Mouse (Mus musculus) heart, postnatal 25 days (tissue): ENCODE results near the gene B3gnt2. TPM values are rescaled to one million over a fixed set of nuclear protein-coding genes. Genes with fewer than 3 reads are reported as not detected.
"Not testable (repeated sequence)": the region's sequence is repeated elsewhere in the genome, so short reads cannot be mapped to it uniquely, and the experiment has no call there.

ENCODE experiments used
- DNase-seq: peaks from one replicate; pipeline ENCODE4 v3.0.0; 2022; ENCODE audit warnings: low spot score
- intact Hi-C: fragments of 180-260 bp; cut with DNase I; formaldehyde crosslinking; loops from one replicate; pipeline ENCODE4 v1.15.1; 2025
- total RNA-seq, 2 experiments: library from RNA; stranded (reverse); gene quantifications; 2 replicates each; pipeline ENCODE4 v1.2.3; 2021

B3gnt2 gene
- total RNA-seq, 2 experiments from 2014 or later, result 4.8 to 6.0 TPM

DNA sequence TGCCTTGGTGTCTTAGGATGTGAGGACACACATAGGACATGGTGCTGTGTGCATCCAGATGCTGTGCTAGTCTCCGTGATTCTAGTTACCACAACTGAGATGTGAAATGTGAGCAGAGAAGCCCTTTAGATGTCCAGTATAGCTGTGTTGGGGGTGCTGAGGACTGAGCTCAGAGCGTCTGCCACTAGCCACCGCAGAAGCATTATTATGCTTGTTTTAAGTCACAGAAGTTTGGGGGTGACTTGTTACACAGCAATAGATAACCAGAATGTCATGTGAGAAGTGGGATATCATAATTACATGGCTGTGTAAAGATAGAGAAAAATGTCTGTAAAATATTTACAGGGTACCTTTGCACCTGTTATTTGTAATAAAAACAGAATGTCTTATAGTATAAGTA, 109.2 kb downstream of the B3gnt2 start:
- intact Hi-C loops, result no loop called here
- DNase-seq, result no peak

DNA sequence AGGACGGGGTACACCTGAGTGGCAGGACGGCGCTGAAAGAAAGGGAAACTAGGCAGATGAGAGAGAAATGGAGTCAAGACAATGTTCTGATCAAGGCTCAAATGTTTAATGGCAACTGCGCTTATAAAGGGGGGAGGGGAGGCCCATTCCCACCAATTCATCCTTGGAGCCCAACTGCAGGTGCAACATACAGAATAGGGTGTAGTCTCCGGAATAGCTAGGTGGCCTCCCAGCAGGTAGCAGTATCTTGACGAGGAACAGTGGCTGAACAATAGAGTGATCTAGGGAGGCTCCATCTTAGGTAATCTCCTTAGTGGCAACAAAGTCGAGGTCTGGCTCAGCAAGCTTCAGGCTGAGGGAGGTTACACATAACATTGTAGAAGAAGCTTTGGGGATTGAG, 113.4 kb downstream of the B3gnt2 start:
- no peak for DNase-seq
- intact Hi-C loops, result no loop called here

GRCm38 (mm10) chr11:22745356-22745755, 115.4 kb downstream of the B3gnt2 start:
- intact Hi-C loops, result no loop called here
- no peak for DNase-seq

DNA sequence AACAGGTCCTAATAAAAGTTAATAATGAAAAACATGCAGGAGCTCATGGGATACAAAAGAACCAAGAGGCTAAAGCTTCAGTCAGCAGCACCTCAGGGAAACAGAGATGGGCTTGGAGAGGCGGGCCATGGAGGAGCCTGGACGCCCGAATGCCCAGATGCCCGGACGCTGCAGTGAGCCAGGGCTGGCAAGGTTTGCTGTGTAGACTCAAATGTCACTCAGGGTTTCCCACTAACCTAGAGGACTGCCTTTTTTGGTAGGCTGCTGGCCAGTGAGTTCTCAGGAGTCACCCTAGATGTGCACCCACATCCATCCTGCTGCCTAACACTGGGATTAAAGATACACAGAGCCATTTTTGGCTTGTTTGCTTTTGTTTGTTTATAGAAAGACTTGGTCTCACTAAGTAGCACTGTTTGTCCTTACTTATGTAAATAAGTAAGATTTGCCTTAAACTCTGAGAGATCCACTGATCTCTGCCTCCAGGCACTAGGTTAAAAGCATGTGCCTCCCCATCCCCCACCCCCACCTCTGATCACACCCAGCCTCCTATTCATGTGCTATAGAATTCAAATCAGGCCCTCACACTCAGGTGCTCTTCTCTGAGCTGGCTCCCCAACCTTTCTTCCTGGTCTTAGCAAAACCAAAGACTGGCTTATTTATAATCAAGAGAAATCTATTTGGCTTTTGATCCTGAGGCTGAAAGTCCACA, 117.0 kb downstream of the B3gnt2 start:
- DNase-seq, result no peak
- intact Hi-C loops, result no loop called here

GRCm38 (mm10) chr11:22741998-22742626, 118.6 kb downstream of the B3gnt2 start:
- intact Hi-C loops, result no loop called here
- DNase-seq, result no peak

- no peak for DNase-seq
- intact Hi-C loops, result no loop called here
Measured at GRCm38 (mm10) chr11:22741436-22741835, 119.3 kb downstream of the B3gnt2 start.

- no peak for DNase-seq
- intact Hi-C loops, result no loop called here
Measured at GRCm38 (mm10) chr11:22739497-22740288, 121.1 kb downstream of the B3gnt2 start.

- intact Hi-C loops, result no loop called here
- no peak for DNase-seq
Measured at GRCm38 (mm10) chr11:22736521-22737225, 124.1 kb downstream of the B3gnt2 start.

DNA sequence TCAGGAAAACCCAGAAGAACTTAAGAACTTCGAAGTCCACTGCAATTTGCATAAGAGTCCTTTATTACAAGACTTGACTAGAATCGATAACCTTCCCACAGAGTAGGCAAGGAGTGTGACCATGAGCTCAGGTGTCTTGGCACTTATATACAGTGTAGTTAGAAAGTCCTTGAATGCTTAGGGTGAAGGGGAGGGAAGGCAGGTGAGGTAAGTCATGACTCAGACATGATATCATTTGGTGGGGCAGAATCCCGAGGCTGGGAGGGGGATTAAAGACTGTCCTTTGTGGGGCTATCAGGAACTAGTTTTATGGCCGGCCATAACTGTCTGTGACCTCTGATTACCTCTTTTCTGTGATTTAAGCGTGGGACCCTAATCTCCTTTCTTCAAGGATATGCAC, 125.6 kb downstream of the B3gnt2 start:
- intact Hi-C loops, DNase-seq: not testable (repeated sequence)

DNA sequence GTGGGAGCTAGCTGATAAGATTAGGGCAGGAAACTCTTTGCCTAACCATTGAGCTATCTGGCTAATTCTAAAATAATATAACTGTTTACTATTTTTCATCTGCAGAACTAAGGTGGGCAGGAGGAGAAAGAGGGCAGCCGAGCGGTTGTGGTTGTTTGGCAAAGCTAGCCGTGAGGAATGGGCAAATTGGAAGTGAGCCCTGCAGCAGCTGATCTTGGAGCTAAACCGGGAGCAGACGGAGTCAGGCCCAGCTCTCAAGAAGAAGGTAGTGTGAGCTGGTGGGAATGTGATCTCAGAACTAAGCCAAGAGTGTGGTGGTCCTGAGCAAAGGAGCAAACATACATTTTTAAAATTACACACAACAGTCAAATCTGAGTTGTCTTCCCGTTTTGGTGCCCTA, 126.8 kb downstream of the B3gnt2 start:
- intact Hi-C loops, result no loop called here
- DNase-seq, result no peak

DNA sequence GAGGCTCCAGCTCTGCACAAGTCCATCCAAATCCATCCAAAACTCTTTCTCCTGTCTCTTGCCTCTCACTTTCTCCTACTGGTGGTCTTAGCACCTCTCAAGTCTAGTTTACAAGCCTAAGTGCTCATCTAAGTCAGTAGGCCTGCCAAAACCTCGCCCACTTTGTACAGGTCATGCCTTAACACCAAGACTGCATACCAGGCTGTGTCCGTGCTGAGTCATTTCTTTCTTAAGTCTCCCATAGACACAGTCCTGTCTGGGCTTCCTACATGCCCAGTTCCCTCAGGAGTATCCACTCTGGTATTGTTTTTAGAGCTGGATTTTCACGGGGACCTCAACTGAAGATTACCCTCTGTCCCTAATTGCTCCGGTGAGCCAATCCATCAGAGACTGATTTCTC, 127.9 kb downstream of the B3gnt2 start:
- intact Hi-C loops, result no loop called here
- no peak for DNase-seq

GRCm38 (mm10) chr11:22723096-22723495, 137.7 kb downstream of the B3gnt2 start:
- DNase-seq, result no peak

DNA sequence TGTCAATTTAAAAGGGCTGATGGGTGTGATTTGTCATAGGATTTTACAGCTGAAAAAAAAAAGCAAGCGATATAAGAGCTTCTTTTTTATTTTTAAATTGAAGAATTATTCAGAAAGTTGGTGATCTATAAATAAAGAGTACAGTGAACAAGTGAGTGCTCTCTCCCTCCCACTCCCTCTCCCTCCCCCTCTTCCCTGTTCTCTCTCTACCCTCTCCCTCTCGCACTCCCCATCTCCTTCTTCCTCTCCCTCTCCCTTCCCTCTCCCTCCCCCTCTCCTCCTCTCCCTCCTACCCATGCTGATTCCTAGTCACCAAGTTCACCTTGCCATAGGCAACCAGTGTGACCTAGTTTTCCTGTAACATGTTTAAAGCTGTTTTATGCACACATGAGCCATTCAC, 140.7 kb downstream of the B3gnt2 start:
- no peak for DNase-seq
- intact Hi-C loops, result no loop called here

More at GRCm38 (mm10) chr11:22723096-22723495, 137.7 kb downstream of the B3gnt2 start:
- intact Hi-C loops, result no loop called here

GRCm38 (mm10) chr11:22719570-22719969, 141.2 kb downstream of the B3gnt2 start:
- intact Hi-C loops, result no loop called here
- no peak for DNase-seq

GRCm38 (mm10) chr11:22718036-22718435, 142.7 kb downstream of the B3gnt2 start:
- no peak for DNase-seq
- intact Hi-C loops, result no loop called here

DNA sequence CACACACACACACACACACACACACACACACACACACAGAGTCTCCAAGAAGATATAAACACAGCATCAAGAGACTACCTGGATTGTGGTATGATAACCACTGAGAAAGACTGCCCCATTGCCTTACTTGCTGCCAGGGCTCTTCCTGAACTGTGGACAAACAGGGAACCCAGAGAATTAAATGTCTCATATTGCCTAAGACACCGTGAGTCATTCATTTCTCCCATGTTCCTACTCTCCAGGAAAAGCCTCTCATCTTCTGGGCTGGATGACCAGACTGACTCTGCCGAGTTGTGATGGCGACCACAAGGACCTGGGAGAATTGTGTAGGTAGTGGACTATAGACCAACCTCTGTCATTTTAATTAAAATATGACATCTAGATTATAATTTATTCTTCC, 149.4 kb downstream of the B3gnt2 start:
- no peak for DNase-seq
- intact Hi-C loops, result loop anchor here (5.0 kb wide), 1 partner anchor 156 kb away; no protein-coding TSS in a partner anchor

DNA sequence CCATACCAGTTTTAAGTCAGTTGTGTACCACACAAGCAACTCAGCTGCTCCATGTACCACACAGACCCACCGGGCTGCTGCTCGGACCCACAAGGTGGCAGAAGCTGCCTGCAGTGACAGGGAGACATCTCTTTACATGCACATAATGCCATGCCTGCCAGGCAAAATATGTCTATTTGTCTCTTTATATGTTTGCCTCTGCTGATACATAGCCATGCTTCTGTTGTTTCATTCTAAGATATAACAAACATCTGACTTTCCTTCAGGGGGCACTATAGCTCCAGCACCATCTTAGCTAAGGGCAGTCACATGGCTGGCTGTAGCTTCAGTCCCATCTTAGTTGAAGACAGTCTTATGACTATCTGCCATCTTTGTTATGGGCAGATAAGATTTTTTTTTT, 150.2 kb downstream of the B3gnt2 start:
- intact Hi-C loops, result loop anchor here (5.0 kb wide), 1 partner anchor 157 kb away; no protein-coding TSS in a partner anchor
- no peak for DNase-seq
